Mouse (Mus musculus): ENCODE results near the gene Itgb2l.

Itgb2l gene

DNA sequence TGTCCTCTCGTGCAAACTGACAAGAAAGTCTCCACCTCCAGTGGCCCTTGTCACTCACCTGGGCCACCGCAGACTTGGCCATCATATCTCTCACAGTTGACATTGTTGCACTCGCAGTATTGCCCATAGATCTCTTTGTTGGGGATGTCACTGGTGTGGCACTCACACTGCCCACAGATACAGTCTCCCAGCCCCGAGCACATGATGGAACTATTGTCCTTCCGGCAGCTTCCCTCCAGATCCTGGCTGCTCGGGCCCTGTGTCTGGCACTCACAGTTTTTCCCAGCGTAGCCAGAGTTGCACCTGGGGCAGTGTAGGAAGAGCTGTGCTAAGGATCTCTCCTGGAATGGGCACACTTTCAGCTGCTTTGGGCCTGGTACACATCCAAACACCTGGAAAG lies 16.7 kb downstream of the Itgb2l start:
- DNase-seq (ENCODE audit: low read depth), result no peak

DNA sequence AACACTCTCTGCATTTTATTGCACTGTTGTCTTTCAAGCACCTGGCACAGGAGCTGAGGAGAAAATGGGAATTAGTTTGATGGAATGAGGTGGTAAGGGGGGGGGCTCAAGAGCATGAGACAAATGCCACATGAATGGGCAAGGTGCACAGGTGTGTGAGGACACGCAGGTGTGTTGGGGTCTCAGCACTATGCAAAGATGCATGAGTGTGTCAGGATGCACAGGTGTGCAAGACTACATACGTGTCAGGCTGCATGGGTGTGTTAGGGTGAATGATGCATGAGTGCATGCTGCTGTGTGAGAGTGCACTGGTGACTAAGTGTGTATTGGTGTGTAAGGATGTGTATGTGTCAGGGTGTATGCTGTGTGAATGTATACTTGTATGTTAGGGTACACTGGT lies 18.4 kb downstream of the Itgb2l start:
- no peak for DNase-seq (ENCODE audit: low read depth)

DNA sequence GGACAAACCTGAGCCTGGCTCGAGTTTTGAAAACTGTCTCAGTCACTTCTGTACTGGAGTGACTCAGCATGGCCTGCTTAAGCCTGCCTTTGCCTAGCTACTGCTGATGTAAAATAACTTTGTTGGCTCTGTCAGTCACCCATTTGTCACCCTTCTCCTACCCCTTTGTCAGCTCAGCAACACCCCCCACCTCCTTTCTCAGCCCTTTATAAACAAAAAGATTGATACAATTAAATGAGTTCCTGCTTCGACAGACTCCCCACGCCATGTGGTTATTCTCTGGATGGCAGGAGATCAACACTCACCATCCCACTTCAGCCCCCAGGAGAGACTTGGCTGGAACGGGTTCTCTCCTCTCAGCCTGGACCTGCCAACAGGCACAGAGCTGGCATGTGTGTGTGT lies 35.4 kb downstream of the Itgb2l start:
- no peak for DNase-seq (ENCODE audit: low read depth)

DNA sequence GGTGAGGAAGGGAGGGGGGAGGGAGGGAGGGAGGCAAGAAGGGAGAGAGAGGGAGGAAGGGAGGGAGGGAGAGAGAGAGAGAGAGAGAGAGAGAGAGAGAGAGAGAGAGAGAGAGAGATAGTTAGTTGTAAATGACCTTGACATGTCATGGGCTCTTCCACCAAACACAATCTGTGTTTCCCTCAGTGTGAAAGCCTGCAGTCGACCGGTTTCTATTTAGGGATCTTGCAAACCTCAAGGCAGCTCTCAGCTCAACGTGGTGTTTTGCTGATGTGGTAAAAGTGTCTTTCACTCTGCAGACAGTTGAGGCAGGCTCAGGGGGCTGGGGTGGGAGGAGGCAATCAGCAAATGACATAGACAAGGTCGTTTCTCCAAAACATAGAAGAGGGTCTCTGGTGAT lies 37.1 kb downstream of the Itgb2l start:
- DNase-seq (ENCODE audit: low read depth), result no peak

DNA sequence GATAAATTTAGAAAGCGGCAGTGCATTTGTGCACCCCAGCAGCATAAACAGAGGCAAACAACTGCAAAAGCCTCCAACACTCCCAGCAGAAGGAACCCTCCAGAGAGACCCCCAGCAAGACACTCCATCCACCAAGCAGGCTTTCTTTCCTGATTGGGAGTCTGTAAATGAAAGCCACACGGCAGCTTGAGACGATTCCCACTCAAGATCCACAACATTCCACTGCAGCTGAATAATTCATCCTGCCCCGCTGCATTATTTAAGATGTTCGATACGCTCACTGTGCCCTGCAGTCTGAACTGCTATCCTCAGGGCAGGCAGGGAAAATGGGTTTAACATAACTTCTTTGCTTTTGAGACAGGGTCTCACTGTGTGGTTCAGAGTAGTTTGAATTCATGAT lies 41.1 kb downstream of the Itgb2l start:
- no peak for DNase-seq (ENCODE audit: low read depth)

DNA sequence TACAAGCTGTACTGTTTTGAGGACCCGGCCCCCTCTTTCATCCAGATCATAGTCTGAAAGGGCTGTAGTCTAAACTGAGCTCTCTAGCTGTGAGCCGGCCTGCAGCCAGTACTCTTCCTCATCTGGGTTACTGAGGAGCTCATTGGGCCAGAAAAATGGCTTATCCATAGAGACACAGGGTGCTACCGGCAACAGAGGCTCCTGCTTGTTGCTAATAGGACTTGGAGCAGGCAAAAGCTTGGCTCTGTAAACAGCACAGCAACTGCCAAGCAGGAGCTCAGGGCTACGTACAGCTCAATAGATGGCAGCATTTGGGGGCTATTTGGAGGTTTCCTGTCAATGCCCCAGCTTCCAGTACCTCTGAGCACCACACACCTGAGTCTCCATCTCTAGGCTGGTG lies 43.4 kb downstream of the Itgb2l start:
- DNase-seq (ENCODE audit: low read depth), result no peak

DNA sequence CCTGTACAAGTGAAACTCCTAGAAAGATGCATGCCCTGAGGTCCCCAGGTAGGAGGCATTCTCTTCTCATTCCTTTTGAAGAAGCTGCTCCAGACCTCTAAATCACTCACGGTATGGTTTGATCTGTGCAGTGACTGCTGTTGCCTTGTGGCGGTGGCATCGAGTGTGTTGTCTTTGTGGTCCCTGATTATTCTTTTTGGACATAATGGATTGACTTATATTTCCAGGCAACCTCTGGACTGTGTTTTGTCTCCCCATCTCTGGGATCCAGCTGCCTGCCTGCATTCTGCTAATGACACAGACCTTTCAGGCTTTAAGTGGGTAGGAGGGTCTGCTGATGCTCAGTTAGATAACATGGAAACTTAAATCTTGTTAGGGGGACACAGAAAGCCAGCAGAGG lies 44.6 kb downstream of the Itgb2l start:
- DNase-seq (ENCODE audit: low read depth), result no peak

DNA sequence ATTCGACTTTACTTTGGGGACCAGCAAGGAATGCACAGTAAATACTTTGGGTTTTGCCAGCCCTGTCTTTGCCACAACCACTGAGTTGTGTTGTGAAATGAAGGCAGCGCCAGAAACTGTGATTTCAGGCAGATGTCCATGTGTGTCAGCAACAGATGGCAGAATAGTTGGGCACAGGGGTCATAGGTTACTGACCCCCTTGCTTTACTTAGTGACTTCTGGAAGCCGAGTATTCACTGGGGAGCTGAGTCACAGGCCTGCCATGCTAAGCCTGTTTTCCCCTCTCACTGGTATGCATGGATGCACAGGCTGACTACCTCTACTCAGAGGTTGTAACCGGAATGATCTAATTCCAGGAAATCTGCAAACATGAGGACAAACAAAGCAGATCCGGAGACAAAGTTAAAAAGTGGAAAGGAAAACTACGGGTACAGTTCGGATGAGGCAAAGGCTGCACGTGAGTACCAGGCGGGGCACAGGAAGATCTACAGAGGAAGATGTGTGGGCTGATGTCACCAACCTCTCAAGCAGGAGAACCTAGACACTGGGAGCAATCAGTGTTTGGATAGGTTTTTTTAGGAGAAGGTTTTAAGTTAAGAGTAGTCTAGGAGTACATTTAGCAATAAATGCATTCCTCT lies 47.3 kb downstream of the Itgb2l start:
- no peak for DNase-seq (ENCODE audit: low read depth)

DNA sequence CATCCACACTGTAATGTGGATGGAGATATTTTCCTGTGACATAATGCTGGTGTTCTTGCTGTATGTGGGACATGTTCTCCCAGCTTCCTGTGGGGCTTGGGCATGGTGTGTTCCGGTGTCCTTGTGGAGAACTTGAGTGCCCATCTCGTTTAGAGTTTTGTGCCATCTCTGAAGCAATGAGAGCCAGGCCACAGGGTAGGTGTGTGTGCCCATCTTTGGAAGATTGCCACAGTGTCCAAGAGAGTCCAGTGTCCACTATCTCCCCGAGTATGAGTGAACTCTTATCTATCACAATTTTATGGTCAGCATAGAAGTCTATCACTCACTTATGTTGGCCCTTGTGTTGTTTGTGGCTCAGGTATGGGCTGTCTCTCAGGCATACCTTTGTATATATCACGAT lies 47.9 kb downstream of the Itgb2l start:
- DNase-seq (ENCODE audit: low read depth), result no peak

DNA sequence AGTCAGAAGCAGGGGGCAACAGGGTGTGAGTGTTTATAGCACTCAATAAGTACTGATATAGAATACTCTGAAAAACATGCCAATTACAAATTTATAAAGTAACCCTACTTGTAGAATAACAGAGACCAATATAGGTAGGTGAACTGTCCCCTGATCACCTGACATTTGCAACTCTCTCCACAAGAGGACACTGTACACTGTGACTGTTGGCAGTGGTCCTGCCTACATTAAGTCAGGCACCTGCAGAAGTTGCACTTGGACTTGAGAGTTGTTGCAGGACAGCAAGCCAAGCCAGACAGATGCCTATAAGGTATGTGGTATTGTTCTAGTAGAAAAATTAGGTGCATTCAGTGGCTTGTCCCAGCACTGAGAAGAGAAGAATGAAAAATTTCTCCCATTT lies 52.3 kb downstream of the Itgb2l start:
- DNase-seq (ENCODE audit: low read depth), result no peak

DNA sequence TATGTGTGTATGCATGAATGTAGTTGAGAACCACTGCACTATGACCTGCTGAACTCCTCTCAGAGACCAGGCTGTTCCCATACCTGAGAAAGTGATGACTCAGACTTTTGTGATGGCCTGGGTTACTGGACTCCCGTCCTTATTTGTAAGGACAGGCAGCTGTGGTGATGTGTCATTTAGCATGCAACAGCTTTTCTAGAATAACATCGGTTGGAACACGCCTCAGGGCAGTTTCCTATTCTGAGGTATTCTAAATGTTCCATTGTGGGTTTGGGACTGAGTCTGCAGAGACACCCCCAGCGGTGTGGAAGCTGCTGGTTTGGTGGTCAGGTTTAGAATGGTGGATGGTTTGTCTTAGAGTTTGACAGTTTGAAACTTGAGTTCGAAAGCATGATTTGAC lies 54.9 kb downstream of the Itgb2l start:
- no peak for DNase-seq (ENCODE audit: low read depth)

DNA sequence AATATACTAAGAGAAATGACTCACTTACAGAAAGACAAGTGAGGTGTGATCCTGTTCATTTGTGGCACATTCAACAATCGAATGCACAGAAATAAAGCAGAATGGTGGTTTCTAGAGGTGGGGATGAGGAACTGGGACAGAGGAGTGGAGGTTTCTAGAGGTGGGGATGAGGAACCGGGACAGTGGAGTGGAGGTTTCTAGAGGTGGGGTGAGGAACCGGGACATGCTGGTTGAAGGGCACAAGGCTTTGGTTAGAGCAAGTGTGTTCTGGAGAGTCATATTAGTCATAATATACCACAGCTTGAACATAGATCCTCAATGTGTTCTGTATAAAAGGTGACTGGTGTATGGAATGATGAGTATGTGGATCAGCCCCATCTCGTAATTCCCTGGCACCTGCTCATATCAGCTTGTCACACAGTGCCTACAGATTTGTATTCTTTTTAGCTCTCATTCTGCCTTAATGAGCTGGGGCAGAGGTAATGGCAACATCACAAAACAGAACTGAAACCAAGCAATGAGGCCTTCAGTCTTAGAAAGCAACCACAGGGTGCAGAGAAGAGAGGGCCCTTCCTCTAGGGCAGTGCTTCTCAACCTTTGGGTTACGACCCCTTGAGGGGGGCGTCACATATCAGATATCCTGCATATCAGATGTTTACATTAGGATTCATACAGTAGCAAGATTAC lies 55.6 kb downstream of the Itgb2l start:
- DNase-seq (ENCODE audit: low read depth), result no peak

DNA sequence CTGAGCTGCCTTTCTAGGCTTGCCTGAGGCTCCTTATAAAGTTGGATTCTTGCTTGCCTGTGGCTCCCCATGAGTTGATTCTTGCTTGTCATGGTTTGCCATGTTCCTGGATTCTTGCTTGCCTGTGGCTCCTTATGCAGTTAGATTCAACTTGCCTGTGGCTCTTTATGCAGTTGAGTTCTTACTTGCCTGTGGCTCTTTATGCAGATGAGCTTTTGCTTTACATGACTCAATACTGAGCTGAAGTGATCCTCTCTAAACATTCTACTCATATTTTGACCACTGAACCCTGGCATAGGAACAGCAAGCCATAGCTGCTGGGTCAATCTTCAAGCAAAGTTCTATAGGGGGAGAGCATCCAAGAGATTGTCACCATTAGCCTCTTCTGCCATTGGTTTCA lies 58.7 kb downstream of the Itgb2l start:
- no peak for DNase-seq (ENCODE audit: low read depth)

DNA sequence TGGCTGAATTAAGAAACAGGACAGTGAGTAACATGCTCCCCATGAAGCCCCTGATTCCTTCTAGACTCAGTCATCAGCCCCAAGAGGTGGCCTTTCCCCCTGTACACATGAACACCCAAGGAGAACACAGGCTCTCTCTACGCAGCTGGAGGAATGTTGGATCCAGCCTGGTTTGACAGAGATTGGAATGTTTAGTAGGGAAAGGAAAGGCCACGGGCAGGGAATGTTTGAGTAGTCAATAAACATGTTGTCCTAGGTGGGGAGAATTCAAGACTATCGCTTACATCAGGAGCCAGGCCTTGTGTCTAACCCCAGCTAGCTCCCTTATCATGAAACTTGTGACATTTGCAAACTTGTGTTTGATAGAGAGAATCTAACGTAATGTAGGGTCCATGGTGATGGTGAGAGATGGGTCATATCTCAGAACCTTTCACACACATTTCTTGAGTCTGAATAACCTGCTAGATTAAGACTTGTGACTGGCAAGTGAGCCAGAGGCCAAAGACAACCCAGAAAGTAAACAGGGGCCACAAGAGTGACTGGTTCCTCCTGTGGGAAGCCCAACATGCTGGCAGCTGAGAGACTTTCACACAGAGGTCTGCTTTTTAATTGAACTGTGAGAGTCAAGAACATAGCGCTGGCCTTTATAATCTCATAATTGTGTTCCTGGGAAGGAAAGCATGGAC lies 60.8 kb downstream of the Itgb2l start:
- DNase-seq (ENCODE audit: low read depth), result no peak

DNA sequence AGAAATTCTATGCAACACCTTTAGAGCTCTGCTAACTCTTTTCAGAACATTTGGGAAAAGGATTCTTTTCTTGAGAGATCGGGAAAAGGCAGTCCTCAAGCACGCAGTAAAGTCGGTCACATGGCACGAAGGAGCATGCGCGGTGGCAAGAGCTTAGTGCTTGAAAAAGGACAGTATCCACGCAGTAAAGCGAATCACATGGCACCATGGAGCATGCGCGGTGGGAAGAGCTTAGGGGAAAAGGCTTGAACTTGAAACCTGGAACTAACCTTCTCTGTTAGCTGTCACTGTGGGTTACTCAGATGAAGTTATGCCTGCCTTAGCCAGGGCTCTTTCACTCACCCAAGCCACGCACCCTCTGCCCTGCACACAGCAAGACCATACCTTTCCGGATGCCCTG lies 62.0 kb downstream of the Itgb2l start:
- no peak for DNase-seq (ENCODE audit: low read depth)

DNA sequence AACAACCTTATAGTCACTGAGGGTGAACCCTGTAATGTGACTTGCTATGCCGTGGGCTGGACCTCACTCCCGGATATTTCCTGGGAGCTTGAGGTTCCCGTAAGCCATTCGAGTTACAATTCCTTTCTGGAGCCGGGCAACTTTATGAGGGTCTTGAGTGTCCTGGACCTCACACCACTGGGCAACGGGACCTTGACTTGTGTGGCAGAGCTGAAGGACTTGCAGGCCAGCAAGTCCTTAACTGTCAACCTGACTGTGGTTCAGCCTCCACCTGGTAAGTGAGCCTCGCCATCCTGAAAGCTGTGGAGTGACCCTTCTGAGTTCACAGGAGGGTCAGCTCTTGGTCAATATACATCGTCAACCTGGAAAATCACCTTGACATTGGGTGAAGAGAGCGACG lies 65.3 kb downstream of the Itgb2l start:
- DNase-seq (ENCODE audit: low read depth), result no peak

DNA sequence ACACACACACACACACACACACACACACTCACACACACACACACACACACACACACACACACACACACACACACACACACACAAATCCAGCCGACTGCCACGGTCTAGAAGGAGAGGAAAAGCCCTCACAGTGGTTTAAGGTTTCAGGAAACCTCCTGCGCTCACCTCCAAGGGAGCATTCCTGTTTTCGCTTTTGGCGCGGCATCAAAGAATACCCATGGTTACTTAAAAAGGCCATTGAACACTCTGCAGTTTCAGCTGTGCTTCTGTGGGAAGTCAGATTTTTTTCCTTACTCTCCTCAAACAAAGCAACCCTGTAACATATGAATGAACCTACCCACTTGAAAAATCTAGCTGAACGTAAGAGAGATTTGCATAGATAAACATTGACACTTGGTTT lies 67.1 kb downstream of the Itgb2l start:
- DNase-seq (ENCODE audit: low read depth), result no peak

DNA sequence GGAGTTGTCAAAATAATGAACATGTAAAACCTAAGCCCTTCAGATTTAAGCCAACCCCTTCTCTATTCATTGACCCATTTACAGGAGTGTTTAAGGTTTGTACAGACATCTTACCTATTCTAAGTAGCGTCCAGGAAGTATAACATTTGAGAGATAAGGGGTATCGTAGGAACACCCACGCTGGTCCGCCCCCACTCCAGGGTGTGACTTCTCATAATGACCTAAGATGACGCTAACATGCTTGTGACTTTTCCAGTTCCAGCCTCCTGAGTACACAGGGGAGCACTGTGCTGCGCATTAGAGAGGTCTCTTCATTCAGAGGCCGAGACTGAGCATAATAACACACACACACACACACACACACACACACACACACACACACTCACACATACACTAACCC lies 67.9 kb downstream of the Itgb2l start:
- DNase-seq (ENCODE audit: low read depth), result no peak

DNA sequence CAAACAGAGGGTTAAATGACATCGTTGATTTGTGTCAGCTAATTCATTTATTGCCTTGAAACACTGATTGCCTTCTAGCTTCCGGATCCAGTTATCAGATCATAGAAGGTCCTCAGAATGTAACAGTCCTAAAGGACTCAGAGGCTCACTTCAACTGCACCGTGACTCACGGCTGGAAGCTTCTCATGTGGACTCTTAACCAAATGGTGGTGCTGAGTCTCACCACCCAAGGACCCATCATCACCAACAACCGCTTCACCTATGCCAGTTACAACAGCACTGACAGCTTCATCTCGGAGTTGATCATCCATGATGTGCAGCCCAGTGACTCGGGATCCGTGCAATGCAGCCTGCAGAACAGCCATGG lies 70.7 kb downstream of the Itgb2l start:
- DNase-seq (ENCODE audit: low read depth), result no peak
